Comparison of ENCODE assay signal across 20 mouse cellular contexts in the genomic region with DNA sequence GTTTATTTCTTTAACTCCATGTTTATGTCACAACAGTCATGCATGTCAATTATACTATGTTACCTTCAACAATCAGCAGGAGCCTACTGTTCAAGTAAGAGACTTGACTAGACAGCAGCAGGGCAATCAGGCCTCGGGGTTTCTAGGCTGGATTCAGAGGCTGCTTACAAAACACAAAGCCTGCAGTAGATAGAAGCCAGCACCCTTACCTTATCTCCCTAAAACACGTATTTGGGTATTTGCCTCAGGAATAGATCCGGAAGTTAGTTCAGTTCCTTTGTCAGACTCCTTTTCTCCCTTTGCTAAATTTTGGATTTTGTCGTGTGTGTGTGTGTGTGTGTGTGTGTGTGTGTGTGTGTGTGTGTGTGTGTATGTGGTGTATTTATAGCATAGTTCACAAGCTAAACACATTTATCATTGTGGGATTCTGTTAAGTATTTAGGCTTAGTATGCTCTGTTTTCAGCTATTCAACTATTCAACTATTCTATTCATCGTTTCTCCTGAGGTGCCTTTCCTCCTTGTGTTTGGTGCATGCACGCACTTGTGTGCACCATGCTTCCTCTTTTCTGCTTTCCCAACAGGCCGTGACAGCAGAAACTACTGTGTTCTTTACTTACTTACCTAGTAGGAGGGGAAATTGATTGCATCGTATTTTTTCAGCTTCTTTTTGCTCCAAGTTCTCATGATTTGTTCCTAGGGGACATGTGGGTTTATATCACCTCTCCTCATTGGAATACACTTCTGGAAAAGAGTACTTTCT. TPM values are rescaled to one million over a fixed set of nuclear protein-coding genes. Genes with fewer than 3 reads are reported as not detected.
DNase-seq lines count a peak whose midpoint lies in the region; ATAC-seq and TF ChIP-seq lines count a peak whose summit lies in the region.
"Had no signal": no experiment of that assay in that cellular context is flagged by ENCODE, and none has a peak within 500 bp of the region (broad histone marks: within the 10 kb centered on the region; RNA-seq: fewer than 3 reads in every experiment).

No protein-coding gene starts in this region.

- no peaks in the 10 kb centered on the region for H3K27me3 ChIP-seq in lung, postnatal 0 days (replicated peaks; ENCODE audit: insufficient read depth, low read length)
- no peaks in the 10 kb centered on the region for H3K27me3 ChIP-seq in liver, postnatal 0 days (ENCODE audit: insufficient read depth, low read length)
- no peaks in the 10 kb centered on the region for H3K27me3 ChIP-seq in stomach, embryonic 16.5 days (ENCODE audit: control insufficient read depth, insufficient read depth, low read length)
- H3K27me3 ChIP-seq: embryonic facial prominence, embryonic 15.5 days; limb, embryonic 13.5 days; midbrain, embryonic 13.5 days had no signal

- no peaks in the 10 kb centered on the region for H3K36me3 ChIP-seq in lung, postnatal 0 days (ENCODE audit: insufficient read depth, low read length)
- H3K36me3 ChIP-seq in liver, postnatal 0 days (replicated peaks; ENCODE audit: insufficient read depth, low read length): no peaks in the 10 kb centered on the region
- no peaks in the 10 kb centered on the region for H3K36me3 ChIP-seq in stomach, embryonic 16.5 days (ENCODE audit: control insufficient read depth, insufficient read depth, low read length)
- H3K36me3 ChIP-seq: embryonic facial prominence, embryonic 15.5 days; limb, embryonic 13.5 days; midbrain, embryonic 13.5 days had no signal

- H3K4me3 ChIP-seq in lung, postnatal 0 days (ENCODE audit: low read depth, low read length): no peak overlapping the region
- no peak overlapping the region for H3K4me3 ChIP-seq in liver, postnatal 0 days (ENCODE audit: low read depth, low read length)
- H3K4me3 ChIP-seq in stomach, embryonic 16.5 days (replicated peaks; ENCODE audit: low read length): no peak overlapping the region
- H3K4me3 ChIP-seq: embryonic facial prominence, embryonic 15.5 days; gastrocnemius, adult 2 months; heart, adult 2 months; left cerebral cortex, adult 2 months; limb, embryonic 13.5 days; midbrain, embryonic 13.5 days had no signal

- no peaks in the 10 kb centered on the region for H3K4me1 ChIP-seq in lung, postnatal 0 days (ENCODE audit: insufficient read depth, low read depth, low read length)
- peaks cover 10% of the 10 kb centered on the region; the same call in 1 of the 2 replicates for H3K4me1 ChIP-seq in liver, postnatal 0 days (ENCODE audit: insufficient read depth)
- H3K4me1 ChIP-seq in stomach, embryonic 16.5 days (ENCODE audit: control insufficient read depth, insufficient read depth, low read length): no peaks in the 10 kb centered on the region
- H3K4me1 ChIP-seq: embryonic facial prominence, embryonic 15.5 days; limb, embryonic 13.5 days; midbrain, embryonic 13.5 days had no signal

- 61% methylated on average over 8 of the region's 8 CpGs for WGBS in lung, postnatal 0 days
- 32% methylated on average over 8 of the region's 8 CpGs for WGBS in liver, postnatal 0 days (ENCODE audit: insufficient replicate concordance)
- WGBS in stomach, embryonic 16.5 days: 59% methylated on average over 8 of the region's 8 CpGs

- ATAC-seq in lung, postnatal 0 days: no peak
- peak; percentile 99 for ATAC-seq in granulocyte monocyte progenitor cell, adult 5-6 weeks (replicated peaks; ENCODE audit: poor library complexity, severe bottlenecking)
- peak; percentile 71 for ATAC-seq in liver, postnatal 0 days
- ATAC-seq in stomach, embryonic 16.5 days (ENCODE audit: insufficient read depth, low FRiP score): no peak
- ATAC-seq in frontal cortex, adult (ENCODE audit: low TSS enrichment): no peak
- ATAC-seq: forebrain, embryonic 14.5 days; midbrain, embryonic 13.5 days had no signal

- peak; percentile 26 for DNase-seq in lung, postnatal 0 days (ENCODE audit: low spot score)
- DNase-seq in lung, postnatal 10 days: no peak
- peak; percentile 20 for DNase-seq in liver, postnatal 0 days
- no peak for DNase-seq in ovary, postnatal 14 days (ENCODE audit: low spot score)
- no peak for DNase-seq in kidney, adult 9 months
- DNase-seq: cerebellum, adult 11-12 months; gastrocnemius, adult 2 months; heart, adult 2 months; kidney, adult 11 months; right cerebral cortex, postnatal 4 days; thymus, postnatal 36 days had no signal

- H3K4me2 ChIP-seq in lung, postnatal 0 days (replicated peaks; ENCODE audit: low read depth, low read length): no peak overlapping the region
- no peak overlapping the region for H3K4me2 ChIP-seq in liver, postnatal 0 days (ENCODE audit: low read depth, low read length)
- no peak overlapping the region for H3K4me2 ChIP-seq in stomach, embryonic 16.5 days (ENCODE audit: low read depth, low read length)
- H3K4me2 ChIP-seq: embryonic facial prominence, embryonic 15.5 days; hindbrain, embryonic 14.5 days; limb, embryonic 13.5 days; midbrain, embryonic 13.5 days had no signal

- H3K27ac ChIP-seq in lung, postnatal 0 days (ENCODE audit: low read length): no peak overlapping the region
- peak overlapping the region; percentile 18 for H3K27ac ChIP-seq in liver, postnatal 0 days (ENCODE audit: low read depth)
- peak overlapping the region; percentile 15; the same call in 1 of the 2 replicates for H3K27ac ChIP-seq in stomach, embryonic 16.5 days (ENCODE audit: low read length)
- H3K27ac ChIP-seq: embryonic facial prominence, embryonic 15.5 days; gastrocnemius, adult 2 months; heart, adult 2 months; hindbrain, embryonic 14.5 days; left cerebral cortex, adult 2 months; limb, embryonic 13.5 days; midbrain, embryonic 13.5 days had no signal

- no peak for TF ChIP-seq CTCF in lung, postnatal 0 days (IDR thresholded peaks at IDR 0.05)
- no peak for TF ChIP-seq CTCF in liver, postnatal 0 days (IDR thresholded peaks at IDR 0.05; ENCODE audit: low read depth)

- H3K9me3 ChIP-seq in lung, postnatal 0 days (ENCODE audit: low read length): no peaks in the 10 kb centered on the region
- H3K9me3 ChIP-seq in liver, postnatal 0 days (ENCODE audit: low read length): no peaks in the 10 kb centered on the region
- no peaks in the 10 kb centered on the region for H3K9me3 ChIP-seq in stomach, embryonic 16.5 days (replicated peaks; ENCODE audit: control insufficient read depth, low read length)
- H3K9me3 ChIP-seq: embryonic facial prominence, embryonic 15.5 days; limb, embryonic 13.5 days; midbrain, embryonic 13.5 days had no signal

- TF ChIP-seq EP300 in lung, postnatal 0 days (IDR thresholded peaks at IDR 0.05): no peak
- peak; percentile 19; the same call in 1 of the 2 replicates for TF ChIP-seq EP300 in liver, postnatal 0 days (IDR thresholded peaks at IDR 0.05; ENCODE audit: low read depth)

- no peak overlapping the region for H3K9ac ChIP-seq in lung, postnatal 0 days (replicated peaks; ENCODE audit: low read depth)
- no peak overlapping the region for H3K9ac ChIP-seq in liver, postnatal 0 days (replicated peaks)
- no peak overlapping the region for H3K9ac ChIP-seq in stomach, embryonic 16.5 days (ENCODE audit: low read length)
- H3K9ac ChIP-seq: embryonic facial prominence, embryonic 15.5 days; hindbrain, embryonic 14.5 days; limb, embryonic 13.5 days; midbrain, embryonic 13.5 days had no signal

RNA-seq across cellular contexts. Expression of a gene that starts 6.9 kb away (rescaled TPM):
- polyA plus RNA-seq in lung, postnatal 0 days (2015; fragmentation: Nextera tagmentation; extraction: Ambion mirVana): 49.1 and 70.1 TPM in 2 replicates
- total RNA-seq in granulocyte monocyte progenitor cell, adult 5-6 weeks (2014; fragmentation: Nextera tagmentation): 81.8 and 118 TPM in 2 replicates
- total RNA-seq in granulocyte monocyte progenitor cell, adult 5-6 weeks (2017): 137 and 141 TPM in 2 replicates
- polyA plus RNA-seq in liver, postnatal 0 days (2015; fragmentation: Nextera tagmentation; extraction: Ambion mirVana): 32.8 and 33.2 TPM in 2 replicates
- polyA plus RNA-seq in stomach, embryonic 16.5 days (2015; fragmentation: Nextera tagmentation; extraction: Ambion mirVana): 16.1 and 17.8 TPM in 2 replicates

Comparison
In these comparisons a context has a peak if more than half of its experiments do, and no peak if none do; other contexts are left out.
1. DNase-seq: peak in lung, postnatal 0 days (single experiment) and liver, postnatal 0 days (single experiment); none in lung, postnatal 10 days (single experiment), ovary, postnatal 14 days (single experiment) and kidney, adult 9 months (single experiment).
2. ATAC-seq: peak in granulocyte monocyte progenitor cell, adult 5-6 weeks (single experiment) and liver, postnatal 0 days (single experiment); none in lung, postnatal 0 days (single experiment), stomach, embryonic 16.5 days (single experiment) and frontal cortex, adult (single experiment).